ENCODE assay signal across 22 mouse cellular contexts in the genomic region with DNA sequence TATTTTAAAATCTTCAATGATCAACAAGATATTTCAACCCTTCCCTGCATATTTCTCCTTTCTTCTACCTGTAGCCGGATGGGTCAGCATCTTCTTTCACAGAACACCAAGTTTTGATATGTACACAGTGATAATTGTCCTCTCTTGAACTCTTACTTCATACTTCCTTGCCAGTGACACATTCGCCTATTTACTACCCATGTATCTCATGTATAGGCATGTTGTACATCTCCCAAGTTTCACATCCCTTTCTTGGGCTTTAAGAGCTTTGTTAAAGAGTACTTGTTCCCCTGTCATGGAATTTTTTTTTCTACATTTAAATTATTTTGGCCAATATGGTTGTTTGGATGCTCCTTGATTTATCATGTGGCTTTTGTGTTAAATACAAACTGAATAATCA.
"Had no signal": no experiment of that assay in that cellular context is flagged by ENCODE, and none has a peak within 500 bp of the region (broad histone marks: within the 10 kb centered on the region; RNA-seq: fewer than 3 reads in every experiment).

No protein-coding gene starts in this region.

- DNase-seq: heart, adult 2 months; heart, postnatal 10 days; heart, postnatal 14 days; heart, postnatal 36 days; heart, postnatal 4 days; kidney, adult 11 months; kidney, adult 18-20 months; kidney, adult 2 months; kidney, adult 8-10 months; kidney, adult 9 months; kidney, postnatal 10 days; kidney, postnatal 14 days; kidney, postnatal 25 days; kidney, postnatal 36 days; kidney, postnatal 4 days; layer of hippocampus, adult 9-11 months had no signal

- ATAC-seq: hindbrain, embryonic 16.5 days; hindbrain, postnatal 0 days; inflammation-experienced regulatory T-cells, adult 6 months; intestine, embryonic 15.5 days; intestine, embryonic 16.5 days; intestine, postnatal 0 days had no signal
